Mouse (Mus musculus) embryonic fibroblast, embryonic 13.5 days (primary cell): Measurements from ENCODE around the gene Atp8b5. TPM values are rescaled to one million over a fixed set of nuclear protein-coding genes. Genes with fewer than 3 reads are reported as not detected.

ENCODE experiments used
- H3K27ac ChIP-seq: 2 replicates; pipeline ENCODE4 v1.5.1; 2012; ENCODE audit warnings: low read length, control low read depth, inconsistent platforms; ENCODE audit not compliant: insufficient read depth
- H3K4me1 ChIP-seq: 2 replicates; pipeline ENCODE4 v1.6.1; 2011; ENCODE audit warnings: low read length; ENCODE audit not compliant: control insufficient read depth, insufficient read depth
- H3K4me3 ChIP-seq: 2 replicates; pipeline ENCODE4 v1.5.1; 2011; ENCODE audit warnings: mild to moderate bottlenecking, control low read depth, low read length; ENCODE audit not compliant: insufficient read depth
- CTCF ChIP-seq: IDR thresholded peaks from 2 replicates; pipeline ENCODE4 v1.5.1; 2011; ENCODE audit warnings: mild to moderate bottlenecking, control low read depth, low read length, moderate library complexity, borderline replicate concordance; ENCODE audit not compliant: insufficient read depth
- POLR2A ChIP-seq: IDR thresholded peaks from 2 replicates; pipeline ENCODE4 v1.6.1; 2011; ENCODE audit warnings: low read depth, mild to moderate bottlenecking, control low read depth, low read length, moderate library complexity
- polyA plus RNA-seq: library from polyadenylated mRNA; stranded (reverse); fragments of >200 nt; gene quantifications from 2 replicates; pipeline ENCODE4 v1.2.4, GENCODE M21; 2011; ENCODE audit warnings: low read depth; ENCODE audit not compliant: missing spikeins, insufficient read length

The Atp8b5 gene
- polyA plus RNA-seq, 1 experiment: not detected

- TF ChIP-seq CTCF: no peak
- no peak overlapping the region for H3K27ac ChIP-seq
Measured at GRCm38 (mm10) chr4:43309696-43310338, 42.9 kb downstream of the Atp8b5 start.

GRCm38 (mm10) chr4:43321536-43321935, 54.6 kb downstream of the Atp8b5 start:
- Histone ChIP-seq H3K27ac (no peak overlapping the region), H3K4me1 (no peaks in the 10 kb centered on the region), H3K4me3 (no peak overlapping the region)
- no peak for TF ChIP-seq CTCF
- TF ChIP-seq POLR2A: no peak

More at GRCm38 (mm10) chr4:43309696-43310338, 42.9 kb downstream of the Atp8b5 start:
- Histone ChIP-seq H3K4me1 (no peaks in the 10 kb centered on the region), H3K4me3 (no peak overlapping the region)

GRCm38 (mm10) chr4:43322336-43322735, 55.4 kb downstream of the Atp8b5 start:
- no peak for TF ChIP-seq CTCF
- no peak for TF ChIP-seq POLR2A
- no peak overlapping the region for H3K27ac ChIP-seq
- H3K4me1 ChIP-seq: no peaks in the 10 kb centered on the region
- H3K4me3 ChIP-seq: no peak overlapping the region

- no peak for TF ChIP-seq POLR2A
- no peak for TF ChIP-seq CTCF
- H3K4me1 ChIP-seq: no peaks in the 10 kb centered on the region
Measured at GRCm38 (mm10) chr4:43327118-43327517, 60.2 kb downstream of the Atp8b5 start.

GRCm38 (mm10) chr4:43334771-43335170, 67.8 kb downstream of the Atp8b5 start:
- no peak overlapping the region for H3K27ac ChIP-seq
- no peaks in the 10 kb centered on the region for H3K4me1 ChIP-seq
- no peak overlapping the region for H3K4me3 ChIP-seq
- TF ChIP-seq CTCF: no peak
- no peak for TF ChIP-seq POLR2A

More at GRCm38 (mm10) chr4:43327118-43327517, 60.2 kb downstream of the Atp8b5 start:
- Histone ChIP-seq H3K27ac (no peak overlapping the region), H3K4me3 (no peak overlapping the region)

GRCm38 (mm10) chr4:43336176-43336575, 69.2 kb downstream of the Atp8b5 start:
- Histone ChIP-seq H3K4me1 (no peaks in the 10 kb centered on the region), H3K27ac (no peak overlapping the region), H3K4me3 (no peak overlapping the region)
- TF ChIP-seq CTCF: no peak
- no peak for TF ChIP-seq POLR2A

- TF ChIP-seq POLR2A (no peak), CTCF (no peak)
- Histone ChIP-seq H3K27ac (no peak overlapping the region), H3K4me1 (no peaks in the 10 kb centered on the region), H3K4me3 (no peak overlapping the region)
Measured at GRCm38 (mm10) chr4:43340096-43340804, 73.3 kb downstream of the Atp8b5 start.

GRCm38 (mm10) chr4:43341276-43341891, 74.4 kb downstream of the Atp8b5 start:
- H3K4me3 ChIP-seq: no peak overlapping the region
- no peaks in the 10 kb centered on the region for H3K4me1 ChIP-seq
- no peak overlapping the region for H3K27ac ChIP-seq
- no peak for TF ChIP-seq CTCF
- no peak for TF ChIP-seq POLR2A

- Histone ChIP-seq H3K27ac (no peak overlapping the region), H3K4me3 (no peak overlapping the region), H3K4me1 (no peaks in the 10 kb centered on the region)
- TF ChIP-seq CTCF (no peak), POLR2A (no peak)
Measured at GRCm38 (mm10) chr4:43342443-43342842, 75.5 kb downstream of the Atp8b5 start.

- no peaks in the 10 kb centered on the region; the same call in 1 of the 2 replicates for H3K4me1 ChIP-seq
- H3K4me3 ChIP-seq: no peak overlapping the region
- TF ChIP-seq POLR2A: no peak
- TF ChIP-seq CTCF: no peak
- H3K27ac ChIP-seq: no peak overlapping the region
Measured at GRCm38 (mm10) chr4:43344932-43345331, 78.0 kb downstream of the Atp8b5 start.
